Mouse (Mus musculus) adrenal gland (tissue): ENCODE data around the gene Lama2.

ENCODE experiments used
- intact Hi-C: fragments of 180-260 bp; cut with DNase I; formaldehyde crosslinking; loops from one replicate; pipeline ENCODE4 v1.15.1; 2025

Lama2 gene

GRCm38 (mm10) chr10:27188630-27189365 is 430.8 kb downstream of the Lama2 start:
- intact Hi-C loops, result no loop called here

GRCm38 (mm10) chr10:27184185-27184584 is 435.4 kb downstream of the Lama2 start:
- intact Hi-C loops, result no loop called here

DNA sequence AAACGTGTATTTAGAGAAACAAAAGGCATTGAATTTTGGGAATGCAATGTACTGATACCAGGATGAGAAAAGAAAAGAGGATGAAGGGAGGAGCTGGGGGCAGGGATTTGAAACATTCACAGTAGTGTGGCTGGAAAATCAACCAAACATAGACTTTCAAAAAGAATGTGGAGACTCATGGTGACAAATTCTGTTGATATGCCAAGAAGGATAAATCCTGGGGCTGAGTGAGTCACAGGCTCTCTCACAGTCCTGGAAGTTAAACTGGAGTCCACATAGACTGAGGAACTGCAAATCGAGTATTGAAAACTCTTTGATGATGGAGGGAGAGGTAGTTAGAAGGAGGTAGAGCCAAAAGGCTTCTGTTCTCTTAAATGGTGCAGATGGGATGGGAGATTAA is 445.3 kb downstream of the Lama2 start:
- intact Hi-C loops, result no loop called here

DNA sequence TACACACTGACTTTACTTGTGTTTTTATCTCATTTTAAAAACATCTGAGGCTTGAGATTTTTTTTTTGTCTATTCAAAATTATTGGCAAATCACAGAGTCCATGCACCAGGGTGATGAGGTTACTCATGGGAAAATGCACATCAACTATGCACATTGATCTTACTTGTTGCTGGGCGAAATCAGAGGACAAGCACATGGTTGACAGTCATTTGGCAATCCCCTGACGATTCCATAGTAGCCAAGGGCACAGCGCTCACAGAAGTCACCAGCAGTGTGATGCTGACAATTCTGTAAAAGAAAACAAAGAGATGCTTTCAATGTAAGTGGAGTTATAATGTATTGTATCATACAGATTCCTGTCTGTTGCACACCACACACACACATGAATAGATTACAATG is 454.8 kb downstream of the Lama2 start:
- intact Hi-C loops, result loop anchor here (10.0 kb wide), 1 partner anchor 760 kb away; no protein-coding TSS in a partner anchor

DNA sequence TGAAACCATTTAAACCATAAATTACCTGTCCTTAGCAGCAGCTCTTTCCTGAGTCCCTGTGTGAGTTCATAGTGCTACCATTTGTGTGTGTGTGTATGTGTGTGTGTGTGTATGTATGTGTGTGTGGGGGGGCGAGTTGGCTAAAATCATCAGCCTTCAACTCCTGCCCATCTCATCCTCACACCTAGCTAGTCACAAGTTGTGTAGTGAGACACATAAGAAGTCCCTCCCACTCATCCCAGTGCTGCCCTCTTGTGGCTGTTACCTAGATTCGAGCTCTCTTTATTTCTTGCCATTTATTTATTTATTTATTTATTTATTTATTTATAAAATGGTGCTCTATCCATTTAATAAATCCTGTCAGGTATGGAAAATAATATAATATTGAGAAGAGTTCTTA is 457.2 kb downstream of the Lama2 start:
- intact Hi-C loops, result loop anchor here (10.0 kb wide), 1 partner anchor 758 kb away; no protein-coding TSS in a partner anchor

- intact Hi-C loops, result no loop called here
These were observed 469.3 kb downstream of the Lama2 start for GRCm38 (mm10) chr10:27150220-27150619.

DNA sequence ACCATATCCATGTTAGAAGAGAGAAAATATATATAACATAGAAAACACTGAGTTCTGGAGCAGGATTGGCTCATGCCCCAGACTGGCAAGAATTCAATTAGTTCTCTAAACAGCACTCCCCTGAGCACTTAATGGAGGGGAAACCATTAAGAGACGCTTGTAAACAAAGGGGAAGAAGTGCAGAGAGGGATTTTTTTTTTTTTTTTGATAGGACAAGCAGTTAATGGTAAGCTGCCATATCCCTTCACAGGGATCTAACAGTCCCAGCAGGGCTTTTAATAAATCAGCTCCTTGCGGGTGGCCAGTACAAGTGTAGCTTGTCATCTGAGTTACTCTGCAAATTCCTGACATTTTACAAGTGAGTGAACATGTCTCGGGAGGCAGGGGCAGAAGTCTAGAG is 479.1 kb downstream of the Lama2 start:
- intact Hi-C loops, result no loop called here

DNA sequence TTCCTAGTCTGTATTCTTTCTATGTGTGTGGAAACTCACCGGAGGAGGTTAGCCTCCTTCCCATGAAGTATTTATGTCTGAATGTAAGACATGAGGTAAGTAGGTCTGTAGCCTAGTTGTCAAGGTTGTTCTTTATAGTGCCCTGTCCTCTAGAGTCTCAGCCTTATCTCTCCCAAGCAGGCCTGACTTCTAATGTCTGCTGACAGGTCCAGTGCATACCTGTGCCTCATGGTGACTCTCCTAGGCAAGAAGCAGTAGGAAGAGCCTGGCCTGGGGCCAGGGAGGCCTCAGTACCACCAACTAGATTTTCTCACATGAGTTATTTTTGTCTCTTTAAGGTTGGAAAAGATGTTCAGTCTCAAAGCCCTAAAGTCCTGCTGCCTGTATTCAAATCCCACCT is 483.8 kb downstream of the Lama2 start:
- intact Hi-C loops, result no loop called here

DNA sequence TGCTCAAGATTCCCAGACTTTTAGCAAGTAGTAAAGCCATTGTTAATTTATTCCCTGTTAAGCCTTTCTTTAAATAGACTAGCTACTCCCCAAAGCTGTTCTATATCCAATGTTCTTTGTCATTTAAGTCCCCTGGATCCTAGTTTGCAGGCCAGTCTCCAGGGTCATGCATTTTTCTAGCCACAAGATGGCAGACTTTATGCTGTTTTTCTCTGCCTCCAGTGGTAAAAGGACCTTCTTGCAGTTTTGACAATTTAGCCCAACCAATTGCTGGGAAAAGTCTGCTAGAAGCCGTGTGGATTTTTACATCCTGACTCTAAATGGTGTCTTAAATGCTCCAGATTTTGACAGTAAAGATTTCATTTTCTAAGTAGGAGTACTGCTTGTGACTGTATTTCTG is 486.4 kb downstream of the Lama2 start:
- intact Hi-C loops, result loop anchor here (5.0 kb wide), 1 partner anchor 629 kb away; no protein-coding TSS in a partner anchor

GRCm38 (mm10) chr10:27127454-27127853 is 492.1 kb downstream of the Lama2 start:
- intact Hi-C loops, result no loop called here

DNA sequence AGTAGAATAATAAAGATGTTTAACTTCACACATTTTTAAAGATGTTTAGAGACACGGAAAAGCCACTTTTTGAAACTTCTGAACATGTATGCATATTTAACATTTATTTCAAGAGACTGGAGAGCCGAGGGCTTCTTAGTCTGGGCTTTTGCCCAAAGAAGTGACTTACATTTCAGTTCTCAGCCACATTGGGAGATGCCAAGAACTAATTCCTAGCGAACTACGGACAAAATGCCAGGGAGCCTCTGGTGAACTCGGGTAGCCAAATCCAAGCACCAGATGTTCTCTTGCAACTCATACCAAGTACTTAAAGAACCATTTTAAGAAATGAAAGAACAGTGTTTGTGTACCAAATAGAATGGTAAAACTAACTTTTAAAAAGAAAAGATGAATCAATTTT is 495.8 kb downstream of the Lama2 start:
- intact Hi-C loops, result no loop called here

DNA sequence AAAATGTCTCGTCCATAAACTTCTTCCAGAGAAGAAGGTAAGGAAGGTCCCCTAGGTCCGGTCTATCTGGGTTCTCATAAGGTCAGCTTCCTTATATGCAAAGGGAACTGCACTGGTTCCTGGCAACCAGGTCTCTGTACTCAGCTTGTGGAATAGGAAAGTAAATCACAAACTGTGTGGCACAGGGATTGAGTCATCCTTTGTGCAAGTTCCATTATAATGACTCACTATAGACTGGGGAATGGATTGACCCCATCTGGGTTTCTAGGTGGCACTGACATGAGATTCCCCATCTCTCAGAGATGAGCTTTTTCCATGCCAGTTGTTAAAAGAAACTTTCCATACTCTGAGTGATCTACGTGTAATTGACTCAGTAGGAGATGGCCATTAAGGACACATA is 501.7 kb downstream of the Lama2 start:
- intact Hi-C loops, result no loop called here

DNA sequence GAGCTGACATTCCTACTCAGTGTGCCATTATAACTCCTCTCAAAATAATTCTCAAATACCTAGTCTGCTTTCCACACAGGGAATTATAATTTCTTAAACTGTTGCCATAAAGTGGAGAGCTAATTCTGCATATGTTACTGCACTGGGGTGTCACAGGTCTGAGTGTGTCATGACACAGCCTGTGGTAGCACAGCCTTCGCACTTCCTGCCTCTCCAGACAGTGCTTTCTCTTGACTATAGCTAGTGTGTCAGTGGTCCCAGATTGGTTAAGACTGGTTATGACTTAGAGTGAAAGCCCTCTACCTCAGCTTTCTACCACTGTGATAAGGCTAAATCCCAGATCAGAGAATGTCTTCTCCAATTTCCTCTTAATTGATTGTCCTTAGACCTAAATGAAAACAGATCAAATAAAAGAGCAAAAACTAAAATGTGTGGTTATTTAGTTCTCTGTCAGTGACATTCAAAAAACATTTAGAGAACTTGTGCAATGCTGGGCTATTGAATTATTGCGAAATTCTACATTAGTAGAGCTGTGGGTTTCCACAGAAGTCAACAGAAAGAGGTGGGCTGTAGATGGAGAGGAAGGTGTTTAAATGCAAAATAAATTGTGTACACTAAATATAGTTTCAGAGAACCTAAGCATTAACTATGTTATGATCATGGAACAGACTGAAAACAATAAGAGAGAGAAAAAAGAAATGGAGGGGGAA is 502.5 kb downstream of the Lama2 start:
- intact Hi-C loops, result no loop called here

GRCm38 (mm10) chr10:27114131-27114530 is 505.4 kb downstream of the Lama2 start:
- intact Hi-C loops, result no loop called here

DNA sequence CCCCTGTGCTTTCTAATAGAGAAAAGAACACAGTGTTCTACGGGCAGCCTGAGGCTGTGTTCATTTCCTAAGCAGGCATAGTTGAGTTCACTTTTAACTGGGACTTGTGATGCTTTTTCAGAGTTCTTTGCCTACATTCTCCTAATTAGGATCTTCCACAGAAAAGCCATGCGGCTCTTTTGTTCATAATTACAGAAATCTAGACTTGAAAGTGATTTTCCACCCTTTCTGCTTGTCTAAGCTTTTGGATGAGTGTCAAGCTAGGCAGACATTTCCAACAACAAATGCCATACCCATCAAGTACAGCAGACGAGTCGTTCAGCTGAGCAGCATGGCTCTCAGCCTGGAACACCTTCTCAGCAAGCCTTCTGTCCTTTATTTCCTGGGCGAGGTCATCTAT is 515.7 kb downstream of the Lama2 start:
- intact Hi-C loops, result no loop called here

DNA sequence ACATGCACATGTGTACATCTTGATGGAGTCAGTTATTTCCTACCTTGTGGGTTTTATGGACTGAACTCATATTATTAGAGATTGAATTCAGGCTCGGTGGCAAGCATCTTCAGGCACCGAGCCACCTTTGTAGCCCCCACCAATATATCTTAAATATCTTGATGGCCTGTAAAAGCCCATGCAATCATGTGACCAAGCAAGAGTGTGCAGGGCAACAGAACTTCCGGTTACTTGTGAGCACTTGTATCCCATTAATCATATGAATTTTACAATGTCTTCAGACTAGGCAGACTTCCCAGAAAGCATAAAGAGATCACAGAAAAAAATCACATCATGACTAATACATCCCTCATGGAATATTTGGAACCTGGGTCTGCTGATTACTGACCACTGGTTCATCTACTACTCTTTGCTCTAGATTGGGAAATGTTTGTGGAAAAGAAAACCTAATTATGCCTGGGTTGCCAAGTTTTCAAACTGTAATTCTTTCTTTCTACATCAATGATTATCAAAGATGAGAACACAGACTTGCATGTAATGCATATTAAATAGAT is 517.7 kb downstream of the Lama2 start:
- intact Hi-C loops, result no loop called here

- intact Hi-C loops, result no loop called here
These were observed 542.4 kb downstream of the Lama2 start for GRCm38 (mm10) chr10:27077113-27077512.

- intact Hi-C loops, result no loop called here
These were observed 550.6 kb downstream of the Lama2 start for GRCm38 (mm10) chr10:27068794-27069435.

GRCm38 (mm10) chr10:27063671-27064070 is 555.9 kb downstream of the Lama2 start:
- intact Hi-C loops, result no loop called here

GRCm38 (mm10) chr10:27054488-27054887 is 565.1 kb downstream of the Lama2 start:
- intact Hi-C loops, result no loop called here

DNA sequence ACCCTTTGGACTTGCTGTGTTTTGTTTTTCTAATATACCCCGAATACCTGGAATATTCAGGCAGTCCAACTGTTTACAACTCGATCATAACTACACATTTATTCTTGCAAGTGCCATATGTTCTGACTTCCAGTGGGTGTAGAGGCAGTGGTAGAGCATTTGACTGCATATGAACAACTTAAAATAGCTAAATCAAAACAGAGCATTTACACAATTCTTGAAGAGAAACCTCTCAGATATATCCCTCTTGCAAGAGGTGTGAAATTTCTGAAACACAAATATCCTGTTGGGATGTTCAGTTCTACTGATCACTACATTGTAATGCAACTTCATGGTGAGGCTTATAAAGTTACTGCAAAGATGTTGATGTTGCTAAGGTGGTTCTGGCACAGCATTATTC is 572.4 kb downstream of the Lama2 start:
- intact Hi-C loops, result no loop called here

DNA sequence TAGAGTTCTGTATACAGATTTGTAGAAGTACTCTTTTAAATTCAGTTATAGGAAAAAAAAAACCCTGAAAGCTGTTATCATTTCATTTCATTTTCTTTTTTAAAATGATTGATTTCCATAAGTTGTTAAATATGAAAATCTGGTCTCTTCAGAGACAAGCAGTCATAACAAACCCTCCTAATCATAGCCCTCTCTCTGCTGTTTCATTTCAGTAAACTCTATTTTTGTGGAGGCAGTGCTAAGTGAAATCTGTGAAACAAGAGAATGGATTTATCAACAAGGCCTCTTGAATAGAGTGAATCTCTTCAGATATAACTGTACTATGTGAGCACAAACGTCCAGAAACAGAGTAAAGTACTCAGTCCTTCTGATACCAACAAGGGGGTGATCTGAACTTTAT is 577.7 kb downstream of the Lama2 start:
- intact Hi-C loops, result no loop called here
